Mouse (Mus musculus) E14TG2a.4 (cell line): ENCODE data around the gene Tigd4.

Source experiments
- CTCF ChIP-seq: conservative IDR thresholded peaks from 2 replicates; pipeline ENCODE4 v1.5.1; 2014; ENCODE audit warnings: low read length
- NANOG ChIP-seq: IDR thresholded peaks from 2 replicates; pipeline ENCODE4 v1.6.1; 2014; ENCODE audit warnings: borderline replicate concordance, low read length, mixed read lengths
- POU5F1 ChIP-seq: IDR thresholded peaks from 2 replicates; pipeline ENCODE4 v1.6.1; 2014; ENCODE audit warnings: low read length, borderline replicate concordance

GRCm38 (mm10) chr3:84646007-84646290 lies 52.6 kb downstream of the Tigd4 start:
- no peak for TF ChIP-seq CTCF
- TF ChIP-seq NANOG, result no peak
- TF ChIP-seq POU5F1, result no peak
